ENCODE assay signal across 10 mouse cellular contexts in the genomic region with DNA sequence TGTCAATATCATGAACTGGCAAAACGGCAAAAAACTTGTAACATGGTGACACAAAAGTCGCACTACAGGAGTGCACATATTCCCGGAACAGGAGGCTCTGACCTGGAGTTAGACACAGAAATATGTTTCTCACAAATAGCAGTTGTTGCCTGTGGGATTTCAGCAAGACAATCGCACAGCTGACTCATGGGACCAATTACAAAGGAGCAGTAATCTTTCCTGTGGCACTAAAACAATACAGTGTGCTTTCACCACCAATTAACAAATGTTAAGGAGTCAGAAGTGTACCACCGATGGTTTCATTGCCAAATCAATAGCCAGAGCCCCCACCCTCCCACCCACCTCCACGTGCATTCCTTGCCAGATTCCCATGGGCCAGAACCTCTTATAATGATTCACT.
DNase-seq lines count a peak whose midpoint lies in the region; ATAC-seq lines count a peak whose summit lies in the region.
"Had no signal": no experiment of that assay in that cellular context is flagged by ENCODE, and none has a peak within 500 bp of the region (broad histone marks: within the 10 kb centered on the region; RNA-seq: fewer than 3 reads in every experiment).

No protein-coding gene starts in this region.

- peak overlapping the region; percentile 42; the same call in 1 of the 2 replicates for H3K4me2 ChIP-seq in midbrain, embryonic 11.5 days
- peak overlapping the region; percentile 60 for H3K4me2 ChIP-seq in forebrain, embryonic 16.5 days (ENCODE audit: low read length)
- peak overlapping the region; percentile 48 for H3K4me2 ChIP-seq in neural tube, embryonic 14.5 days (ENCODE audit: low read depth, low read length)

- no peak for DNase-seq in heart, embryonic 10.5 days (ENCODE audit: low spot score)
- DNase-seq in heart, adult 8-10 months (ENCODE audit: low spot score): no peak
- DNase-seq in midbrain, embryonic 11.5 days (ENCODE audit: low spot score, missing footprints): no peak
- no peak for DNase-seq in midbrain, embryonic 10.5 days (ENCODE audit: low spot score)
- no peak for DNase-seq in testis, postnatal 14 days (ENCODE audit: low spot score)
- no peak for DNase-seq in gastrocnemius, postnatal 4 days (ENCODE audit: low spot score in 2 of 2)
- DNase-seq: lung, postnatal 10 days had no signal

- no peak for ATAC-seq in midbrain, embryonic 11.5 days (ENCODE audit: low FRiP score)
- peak; percentile 17; the same call in 1 of the 2 replicates for ATAC-seq in forebrain, embryonic 16.5 days
- peak; percentile 29; the same call in 1 of the 2 replicates for ATAC-seq in neural tube, embryonic 14.5 days (ENCODE audit: low read depth)
- ATAC-seq: intestine, postnatal 0 days had no signal

- H3K4me3 ChIP-seq in heart, embryonic 10.5 days: peak overlapping the region; percentile 50; the same call in 1 of the 2 replicates
- H3K4me3 ChIP-seq in midbrain, embryonic 11.5 days (ENCODE audit: low read depth, low read length): no peak overlapping the region
- H3K4me3 ChIP-seq in midbrain, embryonic 10.5 days: no peak overlapping the region
- peak overlapping the region; percentile 48 for H3K4me3 ChIP-seq in forebrain, embryonic 16.5 days (replicated peaks; ENCODE audit: low read length)
- peak overlapping the region; percentile 34 for H3K4me3 ChIP-seq in neural tube, embryonic 14.5 days (ENCODE audit: low read depth, low read length)

- H3K4me1 ChIP-seq in heart, embryonic 10.5 days: peaks cover 60% of the 10 kb centered on the region
- peaks cover 18% of the 10 kb centered on the region for H3K4me1 ChIP-seq in midbrain, embryonic 11.5 days (ENCODE audit: control insufficient read depth, insufficient read depth, low read length)
- H3K4me1 ChIP-seq in midbrain, embryonic 10.5 days: peaks cover 27% of the 10 kb centered on the region
- peaks cover 42% of the 10 kb centered on the region for H3K4me1 ChIP-seq in forebrain, embryonic 16.5 days (replicated peaks; ENCODE audit: control insufficient read depth, insufficient read depth, low read length)
- H3K4me1 ChIP-seq in neural tube, embryonic 14.5 days (ENCODE audit: control insufficient read depth, insufficient read depth, low read length): peaks cover 35% of the 10 kb centered on the region

- H3K36me3 ChIP-seq in heart, embryonic 10.5 days: no peaks in the 10 kb centered on the region
- H3K36me3 ChIP-seq in midbrain, embryonic 11.5 days (ENCODE audit: control insufficient read depth, insufficient read depth, low read length): no peaks in the 10 kb centered on the region
- no peaks in the 10 kb centered on the region for H3K36me3 ChIP-seq in midbrain, embryonic 10.5 days
- H3K36me3 ChIP-seq in forebrain, embryonic 16.5 days (ENCODE audit: control insufficient read depth, insufficient read depth): no peaks in the 10 kb centered on the region
- no peaks in the 10 kb centered on the region for H3K36me3 ChIP-seq in neural tube, embryonic 14.5 days (ENCODE audit: control insufficient read depth, insufficient read depth, low read length)

- no peaks in the 10 kb centered on the region for H3K9me3 ChIP-seq in heart, embryonic 10.5 days
- H3K9me3 ChIP-seq in midbrain, embryonic 11.5 days (ENCODE audit: control insufficient read depth, low read length): no peaks in the 10 kb centered on the region
- no peaks in the 10 kb centered on the region for H3K9me3 ChIP-seq in midbrain, embryonic 10.5 days (replicated peaks)
- no peaks in the 10 kb centered on the region for H3K9me3 ChIP-seq in forebrain, embryonic 16.5 days (ENCODE audit: control insufficient read depth, low read length)
- H3K9me3 ChIP-seq in neural tube, embryonic 14.5 days (ENCODE audit: control insufficient read depth, low read length): no peaks in the 10 kb centered on the region

- H3K27ac ChIP-seq in heart, embryonic 10.5 days: peak overlapping the region; percentile 85
- no peak overlapping the region for H3K27ac ChIP-seq in midbrain, embryonic 11.5 days (ENCODE audit: low read depth, low read length)
- H3K27ac ChIP-seq in midbrain, embryonic 10.5 days (replicated peaks): no peak overlapping the region
- H3K27ac ChIP-seq in forebrain, embryonic 16.5 days (ENCODE audit: low read length): no peak overlapping the region; the same call in 1 of the 2 replicates
- peak overlapping the region; percentile 18; the same call in 1 of the 2 replicates for H3K27ac ChIP-seq in neural tube, embryonic 14.5 days (ENCODE audit: low read depth, low read length)

- H3K9ac ChIP-seq in midbrain, embryonic 11.5 days (ENCODE audit: low read length): no peak overlapping the region
- H3K9ac ChIP-seq in forebrain, embryonic 16.5 days (replicated peaks; ENCODE audit: low read depth, low read length): peak overlapping the region; percentile 61; the same call in 1 of the 2 replicates
- H3K9ac ChIP-seq in neural tube, embryonic 14.5 days (replicated peaks; ENCODE audit: low read depth, low read length): peak overlapping the region; percentile 37; the same call in 1 of the 2 replicates

- no peaks in the 10 kb centered on the region for H3K27me3 ChIP-seq in heart, embryonic 10.5 days (ENCODE audit: insufficient read depth, poor library complexity, severe bottlenecking)
- no peaks in the 10 kb centered on the region for H3K27me3 ChIP-seq in midbrain, embryonic 11.5 days (ENCODE audit: control insufficient read depth, insufficient read depth, low read length)
- no peaks in the 10 kb centered on the region for H3K27me3 ChIP-seq in midbrain, embryonic 10.5 days (ENCODE audit: low read depth, poor library complexity, severe bottlenecking)
- no peaks in the 10 kb centered on the region for H3K27me3 ChIP-seq in forebrain, embryonic 16.5 days (replicated peaks; ENCODE audit: control insufficient read depth, insufficient read depth, low read length)
- no peaks in the 10 kb centered on the region for H3K27me3 ChIP-seq in neural tube, embryonic 14.5 days (ENCODE audit: control insufficient read depth, insufficient read depth, low read length)

- 69% methylated on average over 6 of the region's 6 CpGs for WGBS in heart, embryonic 10.5 days
- WGBS in midbrain, embryonic 11.5 days: 76% methylated on average over 6 of the region's 6 CpGs
- WGBS in midbrain, embryonic 10.5 days: 81% methylated on average over 6 of the region's 6 CpGs
- WGBS in forebrain, embryonic 16.5 days: 31% methylated on average over 6 of the region's 6 CpGs
- WGBS in neural tube, embryonic 14.5 days: 35% methylated on average over 6 of the region's 6 CpGs

Comparison
In these comparisons a context has a peak if more than half of its experiments do, and no peak if none do; other contexts are left out.
1. H3K27ac ChIP-seq: peak in heart, embryonic 10.5 days (single experiment) and neural tube, embryonic 14.5 days (single experiment); none in midbrain, embryonic 11.5 days (single experiment), midbrain, embryonic 10.5 days (single experiment) and forebrain, embryonic 16.5 days (single experiment).
2. H3K4me3 ChIP-seq: peak in heart, embryonic 10.5 days (single experiment), forebrain, embryonic 16.5 days (single experiment) and neural tube, embryonic 14.5 days (single experiment); none in midbrain, embryonic 11.5 days (single experiment) and midbrain, embryonic 10.5 days (single experiment).
3. Peak in every context shown above with its lines, with median percentiles within 50 percentile points of each other: H3K4me2 ChIP-seq.